ENCODE assay signal across 14 mouse cellular contexts in genomic region chr16:38000178-38000577, GRCm38 (mm10).
DNase-seq lines count a peak whose midpoint lies in the region; ATAC-seq lines count a peak whose summit lies in the region.
"Had no signal": no experiment of that assay in that cellular context is flagged by ENCODE, and none has a peak within 500 bp of the region (broad histone marks: within the 10 kb centered on the region; RNA-seq: fewer than 3 reads in every experiment).

No protein-coding gene starts in this region.

- H3K9me3 ChIP-seq in intestine, embryonic 14.5 days (ENCODE audit: control insufficient read depth, low read length), result no peaks in the 10 kb centered on the region
- H3K9me3 ChIP-seq in intestine, embryonic 16.5 days (ENCODE audit: control insufficient read depth, low read length), result no peaks in the 10 kb centered on the region
- no peaks in the 10 kb centered on the region for H3K9me3 ChIP-seq in embryonic facial prominence, embryonic 11.5 days (replicated peaks; ENCODE audit: control insufficient read depth, low read length)
- H3K9me3 ChIP-seq in hindbrain, embryonic 13.5 days, result no peaks in the 10 kb centered on the region
- no peaks in the 10 kb centered on the region for H3K9me3 ChIP-seq in midbrain, embryonic 16.5 days (replicated peaks; ENCODE audit: control insufficient read depth, low read length, poor library complexity, severe bottlenecking)
- no peaks in the 10 kb centered on the region for H3K9me3 ChIP-seq in intestine, embryonic 15.5 days
- H3K9me3 ChIP-seq: heart, embryonic 13.5 days had no signal

- H3K36me3 ChIP-seq in intestine, embryonic 14.5 days (ENCODE audit: control insufficient read depth, insufficient read depth, low read length), result no peaks in the 10 kb centered on the region
- H3K36me3 ChIP-seq in intestine, embryonic 16.5 days (ENCODE audit: control insufficient read depth, insufficient read depth, low read length), result no peaks in the 10 kb centered on the region
- no peaks in the 10 kb centered on the region for H3K36me3 ChIP-seq in embryonic facial prominence, embryonic 11.5 days (replicated peaks; ENCODE audit: control insufficient read depth, insufficient read depth, low read depth, low read length)
- peaks cover 11% of the 10 kb centered on the region for H3K36me3 ChIP-seq in hindbrain, embryonic 13.5 days
- no peaks in the 10 kb centered on the region for H3K36me3 ChIP-seq in midbrain, embryonic 16.5 days (ENCODE audit: control insufficient read depth, insufficient read depth, low read length)
- H3K36me3 ChIP-seq in intestine, embryonic 15.5 days, result no peaks in the 10 kb centered on the region
- H3K36me3 ChIP-seq: heart, embryonic 13.5 days had no signal

- H3K27ac ChIP-seq in intestine, embryonic 14.5 days (ENCODE audit: low read depth), result no peak overlapping the region
- H3K27ac ChIP-seq in intestine, embryonic 16.5 days (ENCODE audit: low read length), result no peak overlapping the region
- no peak overlapping the region for H3K27ac ChIP-seq in embryonic facial prominence, embryonic 11.5 days (replicated peaks; ENCODE audit: low read depth, low read length)
- H3K27ac ChIP-seq in hindbrain, embryonic 13.5 days, result peak overlapping the region; percentile 79
- H3K27ac ChIP-seq in midbrain, embryonic 16.5 days (ENCODE audit: low read length), result peak overlapping the region; percentile 55
- H3K27ac ChIP-seq in intestine, embryonic 15.5 days, result no peak overlapping the region
- H3K27ac ChIP-seq: heart, embryonic 13.5 days; macrophage had no signal

- no peak overlapping the region for H3K4me2 ChIP-seq in intestine, embryonic 14.5 days (ENCODE audit: low read length)
- no peak overlapping the region for H3K4me2 ChIP-seq in intestine, embryonic 16.5 days (ENCODE audit: low read depth, low read length)
- H3K4me2 ChIP-seq in embryonic facial prominence, embryonic 11.5 days (ENCODE audit: low read depth, low read length), result no peak overlapping the region
- H3K4me2 ChIP-seq in hindbrain, embryonic 13.5 days, result no peak overlapping the region
- H3K4me2 ChIP-seq in midbrain, embryonic 16.5 days (ENCODE audit: low read length), result no peak overlapping the region
- H3K4me2 ChIP-seq in intestine, embryonic 15.5 days (replicated peaks), result no peak overlapping the region
- H3K4me2 ChIP-seq: heart, embryonic 13.5 days had no signal

- no peak for ATAC-seq in intestine, embryonic 14.5 days (replicated peaks; ENCODE audit: low FRiP score, low TSS enrichment, low read depth)
- no peak for ATAC-seq in intestine, embryonic 16.5 days
- ATAC-seq in embryonic facial prominence, embryonic 11.5 days (replicated peaks; ENCODE audit: insufficient number of reproducible peaks, low FRiP score, low TSS enrichment, low read depth), result no peak
- ATAC-seq in hindbrain, embryonic 13.5 days (ENCODE audit: low FRiP score), result peak; percentile 82
- ATAC-seq in midbrain, embryonic 16.5 days, result peak; percentile 83
- ATAC-seq in erythroid progenitor cell, adult 5-6 weeks (replicated peaks; ENCODE audit: low FRiP score, poor library complexity, severe bottlenecking), result no peak
- no peak for ATAC-seq in intestine, embryonic 15.5 days

- no peaks in the 10 kb centered on the region for H3K4me1 ChIP-seq in intestine, embryonic 14.5 days (replicated peaks; ENCODE audit: control insufficient read depth, insufficient read depth, low read length)
- H3K4me1 ChIP-seq in intestine, embryonic 16.5 days (ENCODE audit: control insufficient read depth, insufficient read depth, low read length), result no peaks in the 10 kb centered on the region
- H3K4me1 ChIP-seq in embryonic facial prominence, embryonic 11.5 days (ENCODE audit: control insufficient read depth, insufficient read depth, low read length), result no peaks in the 10 kb centered on the region
- peaks cover 14% of the 10 kb centered on the region for H3K4me1 ChIP-seq in hindbrain, embryonic 13.5 days (replicated peaks)
- peaks cover 3% of the 10 kb centered on the region for H3K4me1 ChIP-seq in midbrain, embryonic 16.5 days (ENCODE audit: control insufficient read depth, insufficient read depth, low read length)
- H3K4me1 ChIP-seq in intestine, embryonic 15.5 days (replicated peaks), result no peaks in the 10 kb centered on the region

- H3K4me3 ChIP-seq in intestine, embryonic 14.5 days (ENCODE audit: low read depth, low read length), result no peak overlapping the region
- H3K4me3 ChIP-seq in intestine, embryonic 16.5 days (ENCODE audit: low read length), result no peak overlapping the region
- no peak overlapping the region for H3K4me3 ChIP-seq in embryonic facial prominence, embryonic 11.5 days (ENCODE audit: low read depth, low read length)
- no peak overlapping the region for H3K4me3 ChIP-seq in hindbrain, embryonic 13.5 days
- no peak overlapping the region for H3K4me3 ChIP-seq in midbrain, embryonic 16.5 days (ENCODE audit: low read depth, low read length)
- H3K4me3 ChIP-seq in intestine, embryonic 15.5 days (replicated peaks), result no peak overlapping the region
- H3K4me3 ChIP-seq: heart, embryonic 13.5 days had no signal

- no peaks in the 10 kb centered on the region for H3K27me3 ChIP-seq in intestine, embryonic 14.5 days (replicated peaks; ENCODE audit: control insufficient read depth, insufficient read depth, low read length)
- no peaks in the 10 kb centered on the region for H3K27me3 ChIP-seq in intestine, embryonic 16.5 days (replicated peaks; ENCODE audit: control insufficient read depth, insufficient read depth, low read length)
- no peaks in the 10 kb centered on the region for H3K27me3 ChIP-seq in embryonic facial prominence, embryonic 11.5 days (ENCODE audit: control insufficient read depth, insufficient read depth, low read length)
- H3K27me3 ChIP-seq in hindbrain, embryonic 13.5 days, result no peaks in the 10 kb centered on the region
- H3K27me3 ChIP-seq in midbrain, embryonic 16.5 days (ENCODE audit: control insufficient read depth, insufficient read depth, low read depth, low read length), result no peaks in the 10 kb centered on the region
- H3K27me3 ChIP-seq in intestine, embryonic 15.5 days (replicated peaks), result no peaks in the 10 kb centered on the region
- H3K27me3 ChIP-seq: heart, embryonic 13.5 days had no signal

- no peak overlapping the region for H3K9ac ChIP-seq in intestine, embryonic 14.5 days (ENCODE audit: low read length)
- H3K9ac ChIP-seq in intestine, embryonic 16.5 days (ENCODE audit: low read depth, low read length), result no peak overlapping the region
- peak overlapping the region; percentile 19; the same call in 1 of the 2 replicates for H3K9ac ChIP-seq in embryonic facial prominence, embryonic 11.5 days (replicated peaks; ENCODE audit: low read length)
- H3K9ac ChIP-seq in hindbrain, embryonic 13.5 days, result no peak overlapping the region
- no peak overlapping the region for H3K9ac ChIP-seq in midbrain, embryonic 16.5 days (ENCODE audit: low read depth, low read length)
- no peak overlapping the region for H3K9ac ChIP-seq in intestine, embryonic 15.5 days
- H3K9ac ChIP-seq: heart, embryonic 13.5 days had no signal

- peak; percentile 41 for DNase-seq in intestine, embryonic 14.5 days (ENCODE audit: low spot score)
- peak; percentile 30 for DNase-seq in embryonic facial prominence, embryonic 11.5 days (ENCODE audit: low spot score)
- no peak for DNase-seq in adrenal gland, postnatal 36 days
- DNase-seq: adrenal gland, postnatal 10 days; B cell, adult 2 months; cerebellum, adult 9-11 months; kidney, postnatal 25 days had no signal

- WGBS in intestine, embryonic 14.5 days, result 71% methylated on average over 7 of the region's 7 CpGs
- 70% methylated on average over 7 of the region's 7 CpGs for WGBS in intestine, embryonic 16.5 days
- 44% methylated on average over 7 of the region's 7 CpGs for WGBS in embryonic facial prominence, embryonic 11.5 days
- WGBS in hindbrain, embryonic 13.5 days, result 18% methylated on average over 7 of the region's 7 CpGs
- 9% methylated on average over 7 of the region's 7 CpGs for WGBS in midbrain, embryonic 16.5 days
- WGBS in intestine, embryonic 15.5 days, result 77% methylated on average over 7 of the region's 7 CpGs

Comparison
In these comparisons a context has a peak if more than half of its experiments do, and no peak if none do; other contexts are left out.
1. ATAC-seq: peak in hindbrain, embryonic 13.5 days (single experiment) and midbrain, embryonic 16.5 days (single experiment); none in intestine, embryonic 14.5 days (single experiment), intestine, embryonic 16.5 days (single experiment), embryonic facial prominence, embryonic 11.5 days (single experiment), erythroid progenitor cell, adult 5-6 weeks (single experiment) and intestine, embryonic 15.5 days (single experiment).
2. DNase-seq: peak in intestine, embryonic 14.5 days (single experiment) and embryonic facial prominence, embryonic 11.5 days (single experiment); none in adrenal gland, postnatal 36 days (0 of 2).
3. H3K27ac ChIP-seq: peak in hindbrain, embryonic 13.5 days (single experiment) and midbrain, embryonic 16.5 days (single experiment); none in intestine, embryonic 14.5 days (single experiment), intestine, embryonic 16.5 days (single experiment), embryonic facial prominence, embryonic 11.5 days (single experiment) and intestine, embryonic 15.5 days (single experiment).